Mouse (Mus musculus) stomach, embryonic 14.5 days (tissue): ENCODE measurements around the gene Mthfd1l. TPM values are rescaled to one million over a fixed set of nuclear protein-coding genes. Genes with fewer than 3 reads are reported as not detected.

Experiments
- ATAC-seq: fragments of 200-750 bp; cut with Nextera tagmentation; 2 replicates; pipeline ENCODE4 v1.8.0; 2017; ENCODE audit warnings: low read depth, moderate TSS enrichment; ENCODE audit not compliant: insufficient number of reproducible peaks, insufficient read depth, low FRiP score
- H3K27ac ChIP-seq: fragments of 300-500 bp; sonication (generic); 2 replicates; pipeline ENCODE4 v1.5.1; 2014; ENCODE audit warnings: mild to moderate bottlenecking, low read length, moderate library complexity, mixed read lengths
- H3K27me3 ChIP-seq: fragments of 300-500 bp; sonication (generic); 2 replicates; pipeline ENCODE4 v1.6.1; 2014; ENCODE audit warnings: low read length, control low read depth, mixed read lengths; ENCODE audit not compliant: control insufficient read depth, insufficient read depth
- H3K36me3 ChIP-seq: fragments of 300-500 bp; sonication (generic); 2 replicates; pipeline ENCODE4 v1.6.1; 2014; ENCODE audit warnings: mild to moderate bottlenecking, control low read depth, low read length, moderate library complexity, mixed read lengths; ENCODE audit not compliant: control insufficient read depth, insufficient read depth
- H3K4me1 ChIP-seq: fragments of 300-500 bp; sonication (generic); 2 replicates; pipeline ENCODE4 v1.6.1; 2014; ENCODE audit warnings: low read length, control low read depth, mixed read lengths; ENCODE audit not compliant: control insufficient read depth, insufficient read depth
- H3K4me2 ChIP-seq: fragments of 300-500 bp; sonication (generic); replicated peaks from 2 replicates; pipeline ENCODE4 v1.6.1; 2014; ENCODE audit warnings: low read depth, low read length, control low read depth
- H3K4me3 ChIP-seq: fragments of 300-500 bp; sonication (generic); 2 replicates; pipeline ENCODE4 v1.5.1; 2014; ENCODE audit warnings: low read depth, low read length, control low read depth
- H3K9ac ChIP-seq: fragments of 300-500 bp; sonication (generic); replicated peaks from 2 replicates; pipeline ENCODE4 v1.6.1; 2014; ENCODE audit warnings: low read depth, mild to moderate bottlenecking, control low read depth, low read length, moderate library complexity, mixed read lengths
- H3K9me3 ChIP-seq: fragments of 300-500 bp; sonication (generic); 2 replicates; pipeline ENCODE4 v1.6.1; 2016; ENCODE audit warnings: low read depth, low read length, control low read depth; ENCODE audit not compliant: control insufficient read depth
- WGBS: fragments of 180-500 bp; shearing (Covaris S2); extraction: QIAGEN DNeasy Blood & Tissue Kit; methylation state at CpG from one replicate; pipeline ENCODE4 v1.1.7; 2014; 5-methylcytosine and 5-hydroxymethylcytosine counted together
- polyA plus RNA-seq: library from polyadenylated mRNA; unstranded; fragments of >200 nt; fragmentation: Nextera tagmentation; extraction: Ambion mirVana; gene quantifications from 2 replicates; pipeline ENCODE4 v1.2.1, GENCODE M21; 2014

The Mthfd1l gene
- polyA plus RNA-seq, 1 experiment from 2014 or later, result 16.3 TPM

- H3K4me1 ChIP-seq, result no peaks in the 10 kb centered on the region
- no peaks in the 10 kb centered on the region for H3K27me3 ChIP-seq
- ATAC-seq, result no peak
- H3K4me3 ChIP-seq, result no peak overlapping the region
- no peaks in the 10 kb centered on the region for H3K36me3 ChIP-seq
- H3K9me3 ChIP-seq, result no peaks in the 10 kb centered on the region
- H3K4me2 ChIP-seq, result no peak overlapping the region
- 57% methylated on average over 7 of the region's 7 CpGs for WGBS
- H3K27ac ChIP-seq, result no peak overlapping the region
- no peak overlapping the region for H3K9ac ChIP-seq
These were observed 112.6 kb downstream of the Mthfd1l start for GRCm38 (mm10) chr10:4085363-4086141.

GRCm38 (mm10) chr10:4087563-4087962 lies 114.6 kb downstream of the Mthfd1l start:
- Histone ChIP-seq H3K9ac (no peak overlapping the region), H3K36me3 (no peaks in the 10 kb centered on the region), H3K27me3 (no peaks in the 10 kb centered on the region), H3K4me1 (no peaks in the 10 kb centered on the region), H3K4me3 (no peak overlapping the region), H3K4me2 (no peak overlapping the region), H3K9me3 (no peaks in the 10 kb centered on the region), H3K27ac (no peak overlapping the region)
- 92% methylated on average over 3 of the region's 3 CpGs for WGBS
- ATAC-seq, result no peak

- 69% methylated on average over 7 of the region's 7 CpGs for WGBS
- no peak for ATAC-seq
- no peaks in the 10 kb centered on the region for H3K27me3 ChIP-seq
- no peaks in the 10 kb centered on the region for H3K9me3 ChIP-seq
- H3K9ac ChIP-seq, result no peak overlapping the region
- no peak overlapping the region for H3K27ac ChIP-seq
- no peaks in the 10 kb centered on the region for H3K36me3 ChIP-seq
- no peak overlapping the region for H3K4me2 ChIP-seq
- no peaks in the 10 kb centered on the region for H3K4me1 ChIP-seq
- no peak overlapping the region for H3K4me3 ChIP-seq
These were observed 116.0 kb downstream of the Mthfd1l start for GRCm38 (mm10) chr10:4088744-4089414.

GRCm38 (mm10) chr10:4089885-4090284 lies 117.0 kb downstream of the Mthfd1l start:
- H3K27ac ChIP-seq, result no peak overlapping the region
- no peak for ATAC-seq
- WGBS, result 92% methylated on average over 15 of the region's 15 CpGs
- H3K4me3 ChIP-seq, result no peak overlapping the region
- no peaks in the 10 kb centered on the region for H3K36me3 ChIP-seq
- H3K9me3 ChIP-seq, result no peaks in the 10 kb centered on the region
- no peak overlapping the region for H3K9ac ChIP-seq
- no peaks in the 10 kb centered on the region for H3K27me3 ChIP-seq
- H3K4me2 ChIP-seq, result no peak overlapping the region
- no peaks in the 10 kb centered on the region for H3K4me1 ChIP-seq

GRCm38 (mm10) chr10:4092990-4093389 lies 120.1 kb downstream of the Mthfd1l start:
- WGBS, result 86% methylated on average over 8 of the region's 8 CpGs

GRCm38 (mm10) chr10:4094093-4094817 lies 121.3 kb downstream of the Mthfd1l start:
- Histone ChIP-seq H3K36me3 (no peaks in the 10 kb centered on the region), H3K27me3 (no peaks in the 10 kb centered on the region), H3K4me3 (no peak overlapping the region), H3K4me1 (no peaks in the 10 kb centered on the region), H3K9ac (no peak overlapping the region), H3K4me2 (no peak overlapping the region), H3K9me3 (no peaks in the 10 kb centered on the region), H3K27ac (no peak overlapping the region)
- WGBS, result 93% methylated on average over 9 of the region's 9 CpGs
- ATAC-seq, result no peak

More at GRCm38 (mm10) chr10:4092990-4093389, 120.1 kb downstream of the Mthfd1l start:
- H3K4me3 ChIP-seq, result no peak overlapping the region
- H3K9me3 ChIP-seq, result no peaks in the 10 kb centered on the region
- H3K27me3 ChIP-seq, result no peaks in the 10 kb centered on the region
- H3K36me3 ChIP-seq, result no peaks in the 10 kb centered on the region
- no peaks in the 10 kb centered on the region for H3K4me1 ChIP-seq
- no peak overlapping the region for H3K27ac ChIP-seq
- no peak overlapping the region for H3K9ac ChIP-seq
- ATAC-seq, result no peak
- no peak overlapping the region for H3K4me2 ChIP-seq

GRCm38 (mm10) chr10:4096151-4096550 lies 123.2 kb downstream of the Mthfd1l start:
- no peak overlapping the region for H3K4me3 ChIP-seq
- no peak overlapping the region for H3K27ac ChIP-seq
- no peak for ATAC-seq
- H3K4me2 ChIP-seq, result no peak overlapping the region
- no peaks in the 10 kb centered on the region for H3K36me3 ChIP-seq
- H3K9ac ChIP-seq, result no peak overlapping the region
- no peaks in the 10 kb centered on the region for H3K27me3 ChIP-seq
- 67% methylated on average over 5 of the region's 5 CpGs for WGBS
- H3K4me1 ChIP-seq, result no peaks in the 10 kb centered on the region
- no peaks in the 10 kb centered on the region for H3K9me3 ChIP-seq

GRCm38 (mm10) chr10:4100007-4100406 lies 127.1 kb downstream of the Mthfd1l start:
- Histone ChIP-seq H3K4me2 (no peak overlapping the region), H3K36me3 (no peaks in the 10 kb centered on the region), H3K27ac (no peak overlapping the region), H3K4me1 (no peaks in the 10 kb centered on the region), H3K9ac (no peak overlapping the region), H3K4me3 (no peak overlapping the region), H3K27me3 (no peaks in the 10 kb centered on the region), H3K9me3 (no peaks in the 10 kb centered on the region)
- 93% methylated on average over 6 of the region's 6 CpGs for WGBS
- no peak for ATAC-seq
